Mouse (Mus musculus) heart, postnatal 36 days (tissue): ENCODE data around the gene Sema4a. TPM values are rescaled to one million over a fixed set of nuclear protein-coding genes. Genes with fewer than 3 reads are reported as not detected.

Source experiments
- DNase-seq, 2 experiments: peaks; one replicate each; pipeline ENCODE4 v3.0.0; 2021 to 2022
- intact Hi-C: fragments of 180-260 bp; cut with DNase I; formaldehyde crosslinking; loops from one replicate; pipeline ENCODE4 v1.15.1; 2025
- total RNA-seq, 2 experiments: library from RNA; stranded (reverse); gene quantifications; 2 replicates each; pipeline ENCODE4 v1.2.3; 2021

Sema4a gene
- total RNA-seq, 2 experiments from 2014 or later = 3.1 to 3.6 TPM

DNA sequence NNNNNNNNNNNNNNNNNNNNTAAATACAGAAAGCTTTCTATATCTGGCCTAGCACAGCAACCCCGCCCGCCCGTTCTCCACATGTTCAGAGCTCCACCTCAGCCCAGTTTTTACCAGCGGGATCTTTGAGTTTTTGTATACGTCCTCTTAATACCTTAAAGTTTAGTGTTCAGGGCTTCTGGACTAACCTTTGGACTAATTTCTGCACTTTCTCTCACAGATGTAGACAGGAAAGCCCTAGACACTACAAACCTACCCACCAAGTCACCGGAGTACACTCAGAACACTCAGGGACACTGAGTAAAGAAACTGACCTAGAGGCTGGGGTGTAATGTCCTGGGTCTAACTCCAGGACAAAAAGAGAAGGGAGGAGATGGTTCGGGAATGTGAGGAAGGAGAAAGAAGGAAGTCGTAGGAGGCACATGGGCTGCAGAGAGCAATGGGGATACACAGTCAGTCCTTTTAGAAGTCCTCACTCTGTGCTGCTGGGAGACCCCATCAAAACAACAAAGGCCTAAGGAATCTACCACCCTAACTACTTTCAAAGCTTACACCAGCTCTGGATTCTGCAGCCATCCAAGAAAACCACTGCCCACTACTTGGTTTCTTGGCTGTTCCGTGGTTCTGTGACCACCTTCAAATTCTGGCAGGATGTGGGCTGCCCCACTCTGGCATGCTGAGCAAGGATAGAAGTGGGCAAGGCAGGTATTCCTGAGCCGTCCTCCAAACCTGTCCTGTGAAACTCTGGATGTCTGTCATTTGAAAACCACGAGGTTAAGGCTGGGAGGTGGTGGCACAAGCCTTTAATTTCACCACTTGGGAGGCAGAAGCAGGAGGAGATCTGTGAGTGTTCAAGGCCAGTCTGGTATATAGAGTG, 33.0 kb upstream of the Sema4a start:
- intact Hi-C loops = loop anchor here (1.0 kb wide), 1 partner anchor 8 kb away; no protein-coding TSS in a partner anchor
- no peak for DNase-seq

DNA sequence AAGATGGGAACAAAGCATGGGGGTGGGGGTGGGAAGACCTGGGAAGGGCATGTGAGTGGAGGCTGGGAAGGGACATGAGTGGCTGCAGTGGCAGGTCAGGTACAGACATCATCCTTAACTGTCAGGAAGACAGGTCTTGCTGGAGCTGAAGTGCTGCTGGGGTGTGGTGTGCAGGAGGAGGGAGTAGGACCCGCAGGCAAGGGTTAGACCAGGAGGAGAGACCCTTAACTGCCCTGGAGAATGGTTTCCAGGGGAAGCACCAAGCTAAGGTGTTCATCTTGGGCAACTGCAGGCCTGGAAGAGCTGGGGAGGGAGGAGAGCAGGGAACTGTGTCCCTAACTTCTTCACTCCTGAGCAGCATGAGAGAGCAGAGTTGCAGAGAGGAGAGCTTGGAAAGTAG, 26.4 kb upstream of the Sema4a start:
- intact Hi-C loops = no loop called here

DNA sequence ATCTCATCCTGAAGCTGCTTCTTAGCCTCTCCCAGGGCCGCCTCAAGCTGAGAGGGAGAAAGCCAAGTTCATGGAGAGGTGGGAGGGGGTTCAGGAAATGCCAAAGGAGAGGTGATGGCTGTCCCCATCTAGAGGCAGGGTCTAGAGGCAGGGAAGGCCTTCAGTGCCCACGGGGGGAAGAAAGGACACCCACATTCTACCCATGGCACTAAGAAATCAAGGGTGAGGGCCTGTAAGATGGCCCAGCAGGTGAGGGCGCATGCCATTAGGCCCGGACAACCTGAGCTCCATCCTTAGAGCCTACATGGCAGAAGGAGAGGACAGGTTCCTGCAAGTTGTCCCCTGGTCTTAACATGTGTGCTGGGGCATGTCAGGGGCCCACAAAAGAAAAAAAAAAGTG, 25.9 kb upstream of the Sema4a start:
- intact Hi-C loops = no loop called here
- DNase-seq = no peak

More for the DNA sequence above, 26.4 kb upstream of the Sema4a start:
- DNase-seq = no peak

DNA sequence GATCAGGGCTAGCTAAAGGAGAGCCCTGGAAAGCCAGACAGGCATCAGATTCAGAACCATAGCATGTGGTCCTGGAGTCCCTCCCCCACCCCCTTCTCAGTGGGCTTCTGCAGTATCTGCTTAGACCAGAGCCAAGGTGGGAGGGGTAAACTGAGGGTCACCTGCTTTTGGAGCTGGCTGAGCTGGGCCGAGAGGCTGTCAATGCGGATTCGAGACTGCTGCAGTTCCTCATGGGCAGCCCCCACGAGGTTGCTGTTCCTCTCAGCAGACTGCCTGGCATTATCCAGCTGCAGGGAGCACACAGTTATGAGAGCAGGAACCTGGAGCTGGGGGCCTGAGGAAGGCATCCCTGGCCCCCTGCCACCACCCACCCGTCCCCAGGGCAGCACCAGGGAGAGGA, 25.1 kb upstream of the Sema4a start:
- intact Hi-C loops = no loop called here
- no peak for DNase-seq

DNA sequence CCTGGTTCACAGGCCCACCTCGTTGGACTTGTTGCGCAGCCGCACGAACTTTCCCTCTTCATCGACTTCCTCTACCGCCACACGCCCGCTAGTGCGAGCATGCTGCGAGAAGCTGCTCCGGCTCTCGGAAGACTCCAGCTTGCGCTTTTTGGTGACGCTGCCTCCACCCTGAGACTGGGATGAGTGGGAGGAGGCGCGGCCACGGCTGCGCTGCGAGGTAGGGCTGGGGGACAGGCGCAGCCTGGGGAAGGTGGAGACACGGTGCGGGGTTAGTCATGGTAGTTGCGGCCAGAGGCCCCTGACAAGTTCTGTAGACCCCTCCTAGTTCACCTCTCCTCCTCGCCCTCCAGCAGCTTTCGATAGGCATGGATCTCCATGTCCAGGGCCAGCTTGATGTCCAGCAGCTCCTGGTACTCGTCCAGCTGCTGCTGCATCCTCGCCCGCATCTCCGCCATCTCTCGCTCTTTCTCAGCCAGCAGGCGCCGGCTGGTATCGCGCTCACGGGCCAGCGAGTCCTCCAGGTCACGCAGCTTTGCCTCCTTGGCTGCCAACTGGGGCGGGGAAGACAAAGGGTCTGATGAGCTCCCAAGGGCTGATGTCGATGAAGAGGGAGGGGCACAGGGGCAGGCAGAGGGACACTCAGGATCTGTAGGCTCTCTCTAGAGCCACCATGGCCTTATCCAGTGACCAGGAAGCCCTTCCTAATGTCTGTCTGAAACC, 23.8 kb upstream of the Sema4a start:
- no peak for DNase-seq
- intact Hi-C loops = no loop called here

DNA sequence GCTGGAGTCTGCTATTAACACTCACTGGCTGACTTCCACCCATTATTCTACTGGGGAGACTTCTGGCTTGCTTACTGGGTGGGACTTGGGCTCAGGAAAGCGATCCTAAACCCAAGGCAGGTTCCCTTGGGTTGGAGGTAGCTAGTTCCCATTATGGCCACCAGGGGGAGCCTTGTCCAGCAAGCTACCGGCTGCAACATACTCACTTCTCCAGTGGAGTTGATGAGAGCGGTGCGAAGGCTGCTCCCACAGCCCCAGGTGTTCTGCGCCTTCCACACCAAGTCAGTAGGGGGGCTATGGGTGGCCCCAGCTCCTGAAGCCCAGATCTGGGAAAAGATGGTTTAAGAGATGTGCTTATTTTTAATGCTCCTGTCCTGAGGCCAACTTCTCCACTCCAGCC, 22.6 kb upstream of the Sema4a start:
- intact Hi-C loops = loop anchor here (1.0 kb wide), 1 partner anchor 39 kb away; no protein-coding TSS in a partner anchor
- peak; percentile 78 to 84 for DNase-seq

DNA sequence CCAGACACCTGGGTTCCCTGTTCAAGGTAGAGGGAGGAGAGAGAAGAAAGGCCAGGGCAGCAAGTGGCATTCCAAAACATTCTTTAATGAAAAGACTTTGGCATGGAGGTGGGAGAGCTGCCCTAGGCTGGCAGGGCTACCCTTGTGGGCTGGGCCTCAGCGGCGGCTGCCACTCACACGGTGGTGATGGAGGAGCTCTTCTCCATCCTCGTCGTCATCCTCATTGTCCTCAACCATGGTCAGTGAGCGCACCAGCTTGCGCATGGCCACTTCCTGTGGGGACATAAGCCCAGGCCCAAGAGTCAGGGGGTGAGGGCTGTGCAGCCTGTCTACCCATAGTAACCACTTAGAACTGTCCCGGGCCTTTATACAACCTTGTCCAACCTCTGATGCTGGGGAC, 22.2 kb upstream of the Sema4a start:
- no peak for DNase-seq

DNA sequence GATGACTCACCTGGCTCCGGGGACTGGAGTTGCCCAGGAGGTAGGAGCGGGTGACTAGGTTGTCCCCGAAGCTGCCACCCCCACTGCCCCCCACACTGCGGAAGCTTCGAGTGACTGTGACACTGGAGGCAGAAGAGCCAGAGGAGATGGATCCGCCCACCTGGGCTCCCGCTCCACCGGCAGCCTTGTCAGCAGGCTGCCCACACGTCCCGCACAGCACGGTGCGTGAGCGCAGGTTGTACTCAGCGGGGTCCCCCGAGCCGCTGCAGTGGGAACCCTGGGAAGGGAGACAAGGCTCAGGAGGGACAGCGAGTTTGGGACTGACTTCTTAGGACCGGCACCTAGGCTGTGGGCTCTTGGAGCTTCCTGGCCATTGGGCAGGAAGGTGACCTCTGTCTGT, 21.4 kb upstream of the Sema4a start:
- no peak for DNase-seq
- intact Hi-C loops = no loop called here

More for the DNA sequence above, 22.2 kb upstream of the Sema4a start:
- intact Hi-C loops = loop anchor here (1.0 kb wide), 1 partner anchor 39 kb away; no protein-coding TSS in a partner anchor

DNA sequence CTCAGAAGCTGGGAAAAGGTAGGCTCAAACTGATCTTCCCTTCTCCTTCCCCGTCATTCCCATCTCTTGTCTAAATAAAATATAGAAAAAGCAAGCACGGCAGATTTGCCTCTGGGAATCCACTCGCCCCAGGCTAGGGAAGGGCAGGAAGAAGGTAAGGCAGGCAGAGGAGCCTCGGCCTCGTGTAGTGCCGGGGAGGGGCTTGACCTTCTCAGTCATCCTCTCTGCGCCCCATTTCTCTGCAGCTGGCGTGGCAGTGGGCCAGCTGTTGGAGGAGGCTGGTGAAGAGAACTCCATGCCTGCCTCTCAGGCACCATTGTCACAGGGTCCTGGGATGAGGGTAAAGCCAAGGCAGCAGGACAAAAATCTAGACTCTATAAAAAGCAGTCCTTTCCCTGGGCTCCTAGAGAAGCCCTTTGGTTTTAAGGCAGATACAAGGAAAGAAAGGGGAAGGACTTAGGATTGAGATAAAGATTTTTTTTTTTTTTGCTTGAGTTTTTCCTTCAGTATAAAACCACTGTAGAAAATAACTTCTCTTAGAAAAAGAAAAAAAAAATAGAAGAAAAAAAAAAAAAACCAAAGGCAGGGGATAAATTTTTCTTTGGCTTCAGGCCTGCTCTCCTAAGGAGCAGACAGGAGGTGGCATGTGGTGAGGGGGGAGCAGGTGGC, 20.5 kb upstream of the Sema4a start:
- no peak for DNase-seq
- intact Hi-C loops = no loop called here

DNA sequence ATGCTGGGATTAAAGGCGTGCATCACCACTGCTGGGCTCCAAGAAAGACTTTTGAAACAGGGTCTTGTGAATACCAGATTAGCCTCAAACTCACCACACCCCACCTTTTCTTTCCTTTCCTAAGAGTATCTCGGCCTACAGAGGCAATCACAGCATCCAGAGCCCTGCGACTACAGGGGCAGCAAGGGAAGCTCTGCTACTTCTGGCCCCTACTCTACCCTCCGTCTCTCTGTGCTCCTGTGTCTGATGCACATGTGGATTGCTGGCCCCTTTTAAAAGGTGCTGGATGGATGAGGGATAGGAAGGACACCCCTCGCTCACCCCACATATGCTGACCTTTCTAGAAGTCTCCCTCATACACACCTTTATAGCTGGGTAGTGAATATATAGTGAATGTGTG, 19.7 kb upstream of the Sema4a start:
- intact Hi-C loops = no loop called here
- no peak for DNase-seq

DNA sequence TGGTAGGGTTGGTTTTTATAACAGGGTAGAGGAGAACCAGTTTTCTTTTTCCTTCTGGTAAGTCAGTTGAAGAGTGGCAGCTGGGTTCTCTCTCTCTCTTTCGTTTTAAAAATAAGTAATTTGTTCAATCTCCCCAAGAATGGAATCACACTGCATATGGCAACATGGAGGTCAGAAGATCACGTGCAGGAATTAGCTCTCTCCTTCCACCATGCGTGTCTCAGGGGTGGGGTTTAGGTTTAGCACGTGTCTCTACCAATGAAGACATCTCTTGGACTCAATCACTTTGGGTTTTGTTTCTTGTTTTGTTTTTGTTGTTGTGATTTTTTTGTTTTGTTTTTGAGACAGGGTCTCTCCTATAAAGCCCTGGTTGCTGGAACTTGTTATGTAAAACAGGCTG, 18.8 kb upstream of the Sema4a start:
- no peak for DNase-seq
- intact Hi-C loops = loop anchor here (5.0 kb wide), 1 partner anchor 43 kb away; no protein-coding TSS in a partner anchor

DNA sequence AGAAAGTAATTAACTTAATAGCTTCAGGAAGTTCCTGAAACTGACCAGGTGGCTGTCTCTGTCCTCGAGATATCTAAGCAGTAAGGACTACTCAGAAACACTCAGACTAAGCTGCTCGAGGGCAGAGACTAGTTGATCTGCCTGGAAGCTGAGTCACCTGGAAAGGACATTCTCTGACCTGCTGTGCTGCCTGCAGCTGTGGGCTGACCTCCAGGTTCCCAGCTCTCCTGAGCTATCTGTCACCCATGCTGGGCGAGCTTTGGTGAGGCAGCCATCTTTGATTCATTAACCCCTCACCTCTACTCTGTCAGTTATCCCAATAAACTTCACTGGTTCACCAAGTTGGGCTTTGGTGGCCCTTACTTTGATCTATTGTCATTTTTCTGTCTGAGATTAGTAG, 18.2 kb upstream of the Sema4a start:
- intact Hi-C loops = loop anchor here (5.0 kb wide), 1 partner anchor 42 kb away; no protein-coding TSS in a partner anchor
- DNase-seq = no peak

DNA sequence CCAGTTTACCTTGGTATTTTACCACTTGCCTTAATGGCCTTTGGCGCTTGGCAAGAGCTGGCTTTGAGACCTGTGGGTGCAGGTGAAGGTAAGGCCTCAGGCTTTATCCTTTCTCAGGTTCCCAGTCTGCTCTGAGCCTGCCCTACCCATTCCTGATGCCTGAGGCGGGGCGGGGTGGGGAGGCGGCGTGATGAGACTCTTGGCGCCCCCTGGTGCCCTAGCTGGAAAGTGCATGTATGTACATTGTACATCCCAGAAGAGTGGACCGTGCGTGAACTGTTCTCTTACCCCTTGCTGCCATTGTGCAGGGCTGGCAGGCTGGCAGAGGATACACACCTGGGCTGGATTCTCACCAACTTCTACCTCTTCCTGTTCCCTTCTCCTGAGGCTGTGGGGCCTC, 16.8 kb upstream of the Sema4a start:
- peak; percentile 81 to 91 for DNase-seq
- intact Hi-C loops = loop anchor here (2.0 to 5.0 kb wide), 2 partner anchors 40 to 69 kb away; no protein-coding TSS in a partner anchor

DNA sequence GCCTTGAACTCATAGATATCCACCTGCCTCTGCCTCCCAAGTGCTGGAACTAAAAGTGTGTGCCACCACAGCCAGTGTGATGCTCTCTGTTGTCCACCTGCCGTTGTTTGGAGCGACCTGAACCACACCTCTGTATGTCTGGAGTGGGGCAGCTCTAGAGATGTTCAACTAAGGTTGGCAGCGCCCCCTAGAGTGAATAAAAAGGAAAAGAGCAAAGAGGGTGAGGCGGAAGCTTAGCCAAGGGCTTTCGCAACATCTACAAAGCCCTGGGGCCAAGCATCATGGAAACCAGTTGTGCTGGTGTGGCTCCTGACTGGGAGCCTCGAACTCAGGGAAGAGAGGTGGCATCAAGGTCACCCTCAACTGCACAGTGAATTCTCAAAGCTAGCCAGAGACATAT, 15.4 kb upstream of the Sema4a start:
- DNase-seq = no peak
- intact Hi-C loops = loop anchor here (2.0 to 5.0 kb wide), 2 partner anchors 39 to 68 kb away; no protein-coding TSS in a partner anchor

DNA sequence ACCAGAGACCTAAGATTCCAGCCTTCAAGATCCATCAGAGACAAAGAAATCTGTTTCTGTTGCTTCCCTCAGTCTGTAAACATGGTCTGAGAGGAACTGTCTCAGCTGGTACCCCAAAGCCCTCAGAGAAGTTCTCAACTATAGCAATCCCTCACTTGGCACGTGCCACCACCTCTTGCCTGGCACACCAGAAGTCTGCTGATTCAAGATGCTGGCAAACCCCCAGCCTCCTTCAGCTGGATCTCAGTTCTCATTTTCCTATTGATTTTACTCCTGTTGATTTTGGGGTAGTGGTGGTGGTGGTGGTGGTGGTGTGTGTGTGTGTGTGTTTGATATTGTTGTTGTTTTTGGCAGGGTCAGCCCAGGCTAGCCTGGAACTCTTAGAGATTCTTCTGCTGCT, 12.6 kb upstream of the Sema4a start:
- intact Hi-C loops = no loop called here
- DNase-seq = no peak

DNA sequence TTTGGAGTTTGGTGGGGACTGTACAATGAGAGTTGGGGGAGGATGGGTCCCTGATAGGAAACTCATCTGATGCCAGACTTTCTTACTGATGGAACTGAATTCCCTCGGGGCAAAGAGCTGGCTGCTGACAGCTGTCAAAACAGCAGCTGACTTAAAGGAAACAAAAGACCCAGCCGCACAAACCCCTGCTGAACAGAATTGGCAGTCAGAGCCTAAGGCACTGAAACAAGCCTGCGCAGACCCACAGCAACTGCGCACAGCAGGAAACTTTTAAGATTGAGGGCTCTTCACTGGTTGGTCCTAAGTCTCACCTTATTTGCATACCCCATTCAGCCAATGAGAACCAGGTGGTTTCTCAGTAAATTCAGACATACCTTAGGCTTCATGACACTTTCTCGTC, 12.0 kb upstream of the Sema4a start:
- intact Hi-C loops = no loop called here
- no peak for DNase-seq

DNA sequence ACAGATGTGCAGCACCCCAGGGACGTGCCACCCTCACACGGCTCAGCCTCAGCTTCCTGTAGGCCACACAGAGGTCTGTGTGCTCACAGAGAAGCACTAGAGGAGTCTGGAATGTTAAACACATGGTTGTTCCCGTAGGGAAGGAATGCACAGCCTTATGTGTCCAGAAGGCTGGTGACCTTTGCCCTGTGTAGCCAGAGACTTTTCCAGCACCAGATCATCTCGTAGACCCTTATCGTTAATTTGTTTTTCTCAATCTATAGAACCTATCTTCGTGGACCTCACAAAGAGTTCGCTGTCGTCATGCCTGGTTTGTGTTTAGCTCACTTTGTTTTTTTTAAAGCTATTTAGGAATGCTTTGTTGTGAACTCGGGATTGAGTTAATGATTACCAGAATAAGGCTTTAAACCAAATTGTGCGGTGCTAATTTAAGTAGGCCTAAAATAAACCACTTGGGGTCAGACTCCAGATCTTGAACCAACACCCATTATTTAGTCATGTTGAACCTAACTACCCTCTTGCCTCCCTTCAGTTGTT, 10.0 kb upstream of the Sema4a start:
- DNase-seq = no peak
- intact Hi-C loops = no loop called here

DNA sequence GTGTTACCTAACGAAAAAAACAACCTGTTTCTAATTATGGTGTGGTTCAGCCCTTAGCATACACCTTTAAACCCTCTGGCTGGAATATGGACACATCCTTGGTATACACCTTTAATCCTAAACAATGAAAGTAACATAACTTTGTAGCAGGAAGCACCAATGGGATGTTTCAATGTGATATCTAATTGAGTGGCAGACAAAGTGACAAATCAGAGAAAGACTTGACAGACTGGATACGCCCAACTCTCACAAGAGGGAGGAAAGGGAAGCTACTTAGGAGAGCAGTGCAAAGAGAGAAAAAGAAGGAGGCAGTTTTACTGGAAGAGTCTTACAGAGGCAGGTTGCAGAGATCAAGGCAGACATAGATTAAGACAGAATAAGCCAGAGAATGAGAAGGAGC, 8.5 kb upstream of the Sema4a start:
- intact Hi-C loops = no loop called here
- no peak for DNase-seq

DNA sequence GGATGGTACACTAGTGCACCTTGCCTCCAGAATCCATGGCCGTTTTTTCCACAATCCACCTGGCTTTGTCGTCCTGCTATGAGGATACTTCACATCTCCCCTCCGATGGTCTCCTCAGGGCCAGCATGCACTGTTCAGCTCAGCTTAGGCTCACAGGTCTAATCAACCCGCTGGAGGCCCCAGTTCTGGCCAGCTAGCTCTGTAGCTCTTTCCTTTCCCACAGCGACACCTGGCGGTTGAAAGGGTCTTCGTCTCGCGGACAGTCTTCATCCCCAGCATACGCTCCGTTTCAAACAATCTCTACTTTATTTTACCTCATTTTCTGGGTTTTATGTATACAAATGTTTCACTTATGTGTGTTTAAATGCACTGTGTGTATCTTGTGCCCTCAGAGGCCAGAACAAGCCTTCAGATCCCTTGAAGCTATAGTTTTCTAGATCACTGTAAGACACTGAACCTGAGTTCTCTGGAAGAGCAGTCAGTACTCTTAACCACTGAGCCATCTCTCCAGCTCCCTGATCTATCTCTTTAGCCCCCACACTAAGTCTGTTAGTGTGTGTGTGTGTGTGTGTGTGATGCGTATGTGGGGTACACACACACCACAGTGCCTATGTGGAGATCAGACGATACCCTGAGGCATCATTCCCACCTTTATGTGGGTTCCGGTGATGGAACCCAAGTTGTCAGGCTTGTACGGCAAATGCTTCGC, 6.3 kb upstream of the Sema4a start:
- intact Hi-C loops = loop anchor here (1.0 to 2.0 kb wide), 2 partner anchors 26 to 60 kb away; no protein-coding TSS in a partner anchor
- peak; percentile 90 to 96 for DNase-seq

DNA sequence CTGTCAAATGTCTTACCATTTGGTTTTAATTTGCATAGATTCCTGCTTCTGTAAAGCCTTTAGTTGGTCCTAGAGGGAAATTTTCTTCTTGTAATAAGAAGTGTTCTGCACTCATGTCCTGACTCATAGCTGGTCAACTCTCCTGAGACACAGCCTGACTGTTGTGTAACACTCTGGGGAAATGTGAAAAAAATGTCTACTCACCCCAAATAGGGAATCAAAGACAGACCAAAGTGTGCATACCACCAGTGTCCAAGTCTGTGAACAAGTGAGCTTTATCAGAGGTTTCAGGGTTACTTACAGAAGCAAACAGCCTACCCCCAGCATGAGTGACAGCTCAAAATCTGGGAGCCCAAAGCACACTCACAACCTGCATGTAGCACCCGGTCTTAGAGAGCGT, 4.1 kb upstream of the Sema4a start:
- DNase-seq = peak in 1 of 2 experiments; percentile 2
- intact Hi-C loops = no loop called here
